Mouse (Mus musculus) kidney, postnatal 25 days (tissue): ENCODE data around the gene Trem3.
A peak's percentile ranks its signal among the peaks of the same experiment; 100 is the strongest.

Source experiments
- DNase-seq, 2 experiments: peaks; one replicate each; pipeline ENCODE4 v3.0.0; 2021; ENCODE audit warnings: mixed read lengths in 2 of 2

The Trem3 gene

DNA sequence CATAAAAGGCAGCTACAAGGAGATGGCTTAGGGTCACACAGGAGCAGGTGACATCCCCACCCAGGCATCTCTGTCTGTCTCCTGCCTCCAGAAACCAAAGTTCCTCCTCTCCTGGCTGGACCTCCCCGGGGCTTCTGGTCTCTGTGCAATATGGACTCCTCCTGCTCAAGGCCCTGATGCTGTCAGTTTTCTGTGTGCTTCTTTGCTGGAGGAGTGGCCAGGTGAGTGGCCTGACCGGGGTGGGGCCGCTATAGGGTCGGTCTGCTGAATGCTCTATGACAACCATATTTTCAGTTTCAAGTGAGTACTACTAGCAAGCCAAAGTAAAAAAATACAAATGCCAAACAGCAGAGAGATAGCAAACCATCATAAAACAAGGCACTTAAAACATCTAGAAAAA is 25.0 kb downstream of the Trem3 start:
- DNase-seq = no peak

DNA sequence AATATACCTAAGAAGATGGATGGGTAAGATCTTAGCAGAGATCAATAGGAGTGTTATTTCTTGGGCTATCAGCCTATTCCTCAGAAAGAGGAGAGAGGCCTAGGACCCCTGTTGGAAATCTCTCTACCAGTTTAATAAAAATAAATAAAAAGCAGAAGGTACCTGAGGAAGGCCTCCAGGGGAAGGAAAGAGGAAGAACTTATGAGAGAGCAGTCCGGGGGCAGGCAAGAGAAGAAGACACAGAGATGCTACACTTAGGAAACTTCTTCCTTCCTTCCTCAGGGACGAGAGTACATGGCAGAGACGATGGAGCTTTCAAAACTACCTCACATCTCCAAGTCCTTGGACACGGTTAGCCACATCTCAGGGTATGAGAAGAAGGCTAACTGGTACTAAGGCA is 26.5 kb downstream of the Trem3 start:
- no peak for DNase-seq

DNA sequence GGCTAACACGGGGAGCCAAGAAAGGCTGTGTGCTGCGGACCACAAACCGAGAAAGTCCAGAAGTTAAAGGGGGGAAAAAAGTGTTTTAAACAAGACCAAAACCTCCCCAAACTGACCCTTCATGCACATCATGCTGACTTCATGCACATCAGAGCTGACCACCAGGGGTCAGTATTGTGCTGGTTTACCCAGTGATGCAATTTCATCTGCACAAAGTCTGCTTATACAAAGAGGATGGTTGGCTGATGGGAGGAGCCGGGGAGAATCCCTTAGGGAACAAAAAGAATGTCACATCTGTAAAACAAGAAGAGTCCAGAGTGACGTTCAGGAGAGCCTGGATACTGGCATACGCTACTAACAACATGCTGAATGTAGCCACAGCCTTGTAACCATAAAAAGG is 27.3 kb downstream of the Trem3 start:
- DNase-seq = peak; percentile 68 to 90

DNA sequence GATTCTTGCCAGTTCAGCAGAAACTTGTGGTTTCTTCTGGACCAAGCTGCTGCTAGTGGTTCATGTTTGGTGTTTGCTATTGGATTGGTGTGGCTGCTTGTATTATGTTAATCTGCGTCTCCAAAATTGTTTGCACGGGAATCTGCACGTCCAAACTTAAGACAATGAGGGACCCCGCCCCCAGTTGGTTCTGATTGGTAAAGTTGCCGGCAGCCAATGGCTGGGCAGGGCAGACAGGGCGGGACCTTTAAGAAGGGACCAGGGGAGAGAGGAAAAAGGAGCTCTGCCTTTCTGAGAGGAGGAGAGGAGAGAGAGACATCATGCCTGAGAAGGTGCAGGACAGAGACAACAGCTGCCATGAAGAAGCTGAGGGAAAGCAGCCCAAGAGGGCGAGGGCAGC is 28.2 kb downstream of the Trem3 start:
- no peak for DNase-seq

DNA sequence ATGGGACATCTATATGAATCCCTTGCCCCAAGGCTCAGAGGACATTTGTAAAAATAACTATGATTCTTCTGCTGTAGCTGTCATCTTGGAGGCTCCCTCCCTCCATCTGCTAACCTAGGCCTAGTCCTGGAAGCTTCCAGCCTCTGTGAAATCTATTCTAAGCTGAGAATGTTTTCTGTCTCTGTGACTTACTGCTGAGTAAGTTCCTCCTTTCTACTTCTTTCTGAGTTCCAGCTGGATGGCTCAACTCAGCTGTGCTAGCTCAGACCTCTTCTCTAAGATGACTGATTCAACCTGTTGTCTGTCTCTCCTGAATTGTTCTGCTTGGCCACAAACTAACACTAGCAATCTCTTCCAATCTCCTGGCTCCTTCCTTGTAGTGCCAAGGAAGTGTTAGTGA is 30.8 kb downstream of the Trem3 start:
- no peak for DNase-seq

DNA sequence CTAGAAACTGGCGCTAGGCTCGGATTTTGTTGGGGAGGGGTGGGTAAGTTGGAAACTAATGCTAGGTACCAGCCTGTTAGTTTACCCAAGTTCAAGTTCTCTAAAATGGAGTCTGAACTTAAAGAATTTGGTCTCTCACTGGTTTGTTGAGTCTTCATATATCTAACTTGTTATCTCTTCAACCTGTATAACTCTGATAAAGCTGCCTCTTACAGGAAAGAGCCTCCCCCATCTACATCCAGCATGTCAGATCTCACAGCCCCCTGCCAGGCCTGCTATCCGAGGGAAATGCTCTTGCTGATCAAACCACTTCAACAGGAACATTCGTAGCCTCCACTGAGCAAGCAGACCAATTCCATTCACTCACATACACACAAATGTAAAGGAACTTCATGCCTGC is 31.4 kb downstream of the Trem3 start:
- DNase-seq = no peak

DNA sequence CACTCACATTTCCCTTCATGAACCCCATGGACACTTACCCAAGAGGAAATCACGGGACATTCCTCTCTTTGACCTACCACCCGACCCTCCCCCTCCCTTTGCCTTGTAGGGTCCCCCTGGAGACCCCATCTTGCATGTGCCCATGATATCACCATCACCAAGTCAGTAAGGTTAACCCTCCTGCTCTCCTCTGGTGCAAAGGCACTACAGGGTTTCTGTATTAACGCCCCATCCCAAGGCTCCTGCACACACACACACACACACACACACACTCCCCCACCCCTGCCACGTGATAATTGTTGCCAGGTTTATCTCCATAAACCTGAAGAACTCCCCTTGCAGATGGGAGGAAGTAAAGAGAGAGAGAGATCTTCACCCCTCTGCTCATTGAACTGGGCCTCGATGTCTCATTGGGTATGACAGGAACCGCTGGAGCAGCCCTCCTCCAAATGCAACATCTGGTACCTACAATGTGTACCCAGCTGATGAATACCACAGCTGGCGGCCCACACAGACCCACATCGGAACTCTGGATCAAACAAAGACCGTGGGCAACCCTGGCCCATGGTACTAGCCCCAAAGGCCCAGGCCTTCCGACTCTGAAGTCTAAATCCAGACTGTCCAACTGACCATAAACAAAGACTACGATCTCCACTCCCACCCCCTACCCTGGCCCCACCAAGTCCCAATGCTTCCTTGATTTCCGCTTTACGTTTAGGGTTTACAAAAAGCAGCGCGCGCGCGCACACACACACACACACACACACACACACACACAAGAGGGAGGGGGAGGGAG is 33.6 kb downstream of the Trem3 start:
- no peak for DNase-seq

DNA sequence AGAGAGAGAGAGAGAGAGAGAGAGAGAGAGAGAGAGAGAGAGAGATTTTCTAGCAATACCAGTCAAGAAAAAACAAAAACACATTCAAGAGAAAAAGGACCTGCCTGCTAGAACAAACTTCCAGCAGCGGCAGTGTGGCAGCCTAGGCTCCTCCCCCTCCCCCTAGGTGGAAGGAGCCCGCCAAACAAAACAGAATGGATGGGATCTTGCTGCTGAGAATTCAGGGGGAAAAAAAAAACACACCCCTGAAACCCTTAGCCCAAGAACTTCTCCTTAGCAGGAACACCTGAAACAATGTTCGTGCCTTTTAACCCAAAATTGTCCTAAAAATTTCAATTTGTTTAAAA is 34.1 kb downstream of the Trem3 start:
- DNase-seq = no peak

DNA sequence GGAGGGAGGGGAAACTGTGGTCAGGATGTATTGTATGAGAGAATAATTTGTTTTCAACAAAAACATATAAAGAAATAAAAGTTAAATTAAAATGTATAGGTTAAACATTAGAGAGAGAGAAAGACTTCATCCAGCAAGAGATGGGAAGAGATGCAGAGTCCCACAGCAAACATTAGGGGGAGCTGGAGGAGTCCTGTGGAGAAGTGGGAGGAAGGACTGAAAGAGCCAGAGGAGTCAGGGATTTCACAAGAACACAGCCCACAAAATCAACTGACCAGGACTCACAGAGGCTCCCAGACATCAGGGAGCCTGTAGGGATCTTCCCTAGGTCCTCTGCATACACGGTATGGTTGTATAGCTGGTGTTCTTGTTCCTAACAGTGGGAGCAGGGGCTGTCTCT is 39.2 kb downstream of the Trem3 start:
- no peak for DNase-seq

DNA sequence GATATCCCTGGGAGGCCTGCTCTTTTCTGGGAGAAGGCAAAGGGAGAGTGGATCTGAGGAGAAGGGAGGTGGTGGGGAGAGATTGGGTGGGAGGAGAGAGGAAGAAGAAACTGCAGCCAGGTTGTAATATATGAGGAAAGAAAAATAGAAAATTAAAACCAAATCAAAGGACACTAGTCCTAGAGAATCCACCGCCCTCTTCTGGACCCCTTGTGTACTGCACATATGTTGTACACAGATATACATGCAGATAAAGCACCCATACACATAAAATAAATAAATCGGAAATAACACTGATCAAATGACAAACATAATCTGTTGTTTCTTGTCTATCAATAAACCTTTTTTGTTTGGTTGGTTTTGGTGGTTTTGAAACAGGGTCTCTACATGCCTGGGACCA is 39.7 kb downstream of the Trem3 start:
- peak in 1 of 2 experiments; percentile 36 for DNase-seq

DNA sequence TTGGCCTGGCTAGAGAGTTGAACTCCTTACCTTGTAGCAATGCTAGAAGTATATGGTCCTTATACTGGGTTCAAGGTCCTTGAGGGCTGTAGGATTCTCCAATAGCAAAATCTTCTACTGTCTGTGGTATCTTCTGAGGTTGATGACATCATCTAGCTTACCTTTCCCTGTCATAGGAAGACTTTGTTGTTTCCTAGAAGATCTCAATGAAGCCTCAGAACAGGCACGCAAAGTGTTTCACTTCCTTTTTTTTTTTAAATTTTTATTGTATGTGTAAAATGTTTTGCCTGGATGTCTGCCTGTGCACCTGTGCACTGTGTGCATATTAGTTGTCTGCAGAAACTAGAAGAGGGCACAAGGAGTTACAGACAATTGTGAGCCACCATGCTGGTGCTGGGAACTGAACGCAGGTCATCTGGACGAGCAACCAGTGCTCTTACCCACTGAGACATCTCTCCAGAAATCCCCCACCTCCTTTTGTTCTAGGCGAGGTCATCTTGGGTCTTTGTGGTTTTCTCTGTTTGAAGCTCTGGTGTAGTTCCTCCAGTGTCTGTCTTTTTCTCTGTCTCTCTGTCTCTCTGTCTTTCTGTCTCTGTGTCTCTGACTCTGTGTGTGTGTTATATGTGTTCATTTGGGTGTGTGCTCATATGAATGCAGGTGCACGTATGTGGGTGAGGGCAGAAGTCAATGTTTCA is 46.1 kb downstream of the Trem3 start:
- DNase-seq = peak in 1 of 2 experiments; percentile 7

DNA sequence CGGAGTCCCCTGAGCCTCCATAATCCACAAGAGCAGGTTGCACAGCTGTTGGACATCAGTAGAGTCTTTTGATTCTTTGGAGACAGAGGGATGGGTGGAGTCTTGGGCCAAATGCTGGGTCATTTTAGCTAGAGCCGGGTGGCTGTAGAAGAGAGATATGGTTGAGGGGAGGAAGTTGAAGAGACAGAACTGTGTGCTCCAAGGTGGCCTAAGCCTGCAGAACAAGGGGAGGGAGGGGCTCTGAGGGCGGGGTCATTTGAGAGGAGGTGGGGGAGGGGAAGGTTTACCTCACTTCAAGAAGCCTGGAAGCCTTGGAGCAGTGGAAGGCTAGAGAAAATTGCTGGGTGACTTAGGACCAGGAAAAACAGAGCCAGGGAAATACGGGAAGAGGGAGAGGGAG is 51.6 kb downstream of the Trem3 start, which contains the start of gene Treml2:
Treml2 (plus strand) TSS at position 296 of the 400 bp plus-strand sequence.
- no peak for DNase-seq

DNA sequence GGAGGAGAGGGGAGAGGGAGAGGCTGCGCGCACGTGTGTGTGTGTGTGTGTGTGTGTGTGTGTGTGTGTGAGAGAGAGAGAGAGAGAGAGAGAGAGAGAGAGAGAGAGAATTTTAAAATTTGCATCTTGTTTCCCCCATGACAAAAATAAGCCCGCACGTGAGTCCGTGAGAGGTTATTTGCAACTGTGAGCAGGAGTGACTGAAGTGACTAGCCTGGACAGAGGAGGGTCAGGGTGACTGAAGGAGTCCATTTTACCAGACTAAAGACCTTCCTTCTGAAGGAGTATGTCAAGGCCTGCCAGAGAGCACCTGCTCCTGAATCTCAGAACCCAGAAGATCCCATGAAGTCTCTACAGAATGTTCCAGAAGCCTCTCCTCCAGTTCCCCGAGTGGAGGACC is 52.2 kb downstream of the Trem3 start:
- DNase-seq = no peak

DNA sequence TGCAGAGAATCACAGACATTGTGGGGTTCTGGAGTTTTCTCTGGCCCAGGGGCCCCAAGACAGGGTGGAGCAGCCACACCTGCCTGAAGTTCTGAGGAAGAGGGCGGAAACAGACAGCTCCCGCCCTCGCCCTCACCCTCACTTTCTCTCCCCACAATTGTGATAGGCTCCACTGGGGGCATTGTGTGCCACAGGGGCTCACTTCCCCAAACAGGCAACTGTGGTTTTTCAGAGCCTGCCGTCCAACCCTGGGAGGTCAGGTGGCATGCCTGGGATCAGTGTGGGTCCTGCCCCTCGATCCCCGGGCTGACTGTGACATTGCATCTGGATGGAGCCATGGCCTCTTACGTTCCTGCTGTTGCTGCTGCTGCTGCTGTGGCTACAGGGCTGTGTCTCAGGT is 52.6 kb downstream of the Trem3 start:
- no peak for DNase-seq

DNA sequence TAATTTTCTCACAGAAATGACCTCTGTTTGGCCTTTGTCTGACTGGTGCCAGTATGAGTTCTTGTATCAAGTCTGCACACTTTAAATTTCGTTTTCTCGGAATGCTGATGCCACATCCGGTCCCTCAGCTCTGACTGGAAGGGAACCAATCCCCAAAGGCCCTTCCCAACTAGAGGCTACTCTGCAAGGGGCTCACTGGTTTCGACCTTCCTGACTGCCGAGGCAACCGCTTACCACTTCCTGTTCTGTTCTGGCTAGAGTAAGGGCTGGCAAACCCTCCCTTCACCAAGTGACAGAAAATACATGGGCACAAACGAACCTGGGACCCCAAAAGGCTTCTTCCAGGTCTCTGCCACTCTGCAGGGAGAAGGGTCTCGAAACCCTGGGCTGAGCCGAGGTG is 53.3 kb downstream of the Trem3 start:
- no peak for DNase-seq

DNA sequence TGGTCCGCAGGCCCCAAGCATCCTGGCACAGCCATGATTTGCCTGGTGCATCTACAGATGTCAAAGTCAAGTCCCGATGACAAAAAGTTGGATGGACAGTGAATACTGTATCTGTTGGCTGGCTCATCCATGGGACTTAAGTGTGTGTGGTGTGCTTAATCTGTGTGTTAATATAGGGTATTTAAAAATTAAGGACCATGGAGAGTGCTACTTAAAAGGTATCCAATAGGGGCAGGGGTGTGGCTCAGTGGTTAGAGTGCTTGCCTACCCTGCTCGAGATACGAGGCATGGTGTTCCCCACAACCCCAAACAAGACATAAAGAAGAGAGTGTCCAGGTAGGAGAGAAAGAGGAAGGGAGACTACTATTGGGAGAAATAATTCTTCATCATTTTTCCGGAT is 54.2 kb downstream of the Trem3 start:
- DNase-seq = no peak
